Mouse (Mus musculus) spleen, adult 2 months (tissue): Measurements from ENCODE around the gene Glb1.

ENCODE experiments used
- CTCF ChIP-seq: fragments of 200-500 bp; IDR thresholded peaks from 2 replicates; pipeline ENCODE4 v1.5.1; 2011; ENCODE audit warnings: mild to moderate bottlenecking, inconsistent platforms; ENCODE audit not compliant: insufficient read depth, insufficient read length, insufficient replicate concordance; ENCODE audit errors: extremely low read depth
- POLR2A ChIP-seq: fragments of 200-500 bp; IDR thresholded peaks from 2 replicates; pipeline ENCODE4 v1.6.1; 2011; ENCODE audit warnings: low read depth, low read length, inconsistent platforms

GRCm38 (mm10) chr9:114389905-114390748 is 10.7 kb upstream of the Glb1 start, which contains the start of gene Crtap:
- TF ChIP-seq CTCF = no peak
- TF ChIP-seq POLR2A = no peak; the same call in 1 of the 2 replicates
